Mouse (Mus musculus) Patski (cell line): Measurements from ENCODE around the gene Clec9a. TPM values are rescaled to one million over a fixed set of nuclear protein-coding genes. Genes with fewer than 3 reads are reported as not detected.

ENCODE experiments used
- ATAC-seq: fragments of 100-300 bp; one replicate; pipeline ENCODE4 v1.8.0; 2021
- CTCF ChIA-PET: fragments of 350-600 bp; sonication (Branson Sonifier 250); formaldehyde crosslinking; loops from one replicate; lab custom pipeline; 2022; ENCODE audit warnings: inconsistent platforms; lab: Charles Lee
- POLR2A ChIA-PET: fragments of 350-600 bp; sonication (Branson Sonifier 250); formaldehyde crosslinking; loops from one replicate; lab custom pipeline; 2022; ENCODE audit warnings: antibody characterized with exemption, inconsistent platforms; lab: Charles Lee
- DNase-seq: peaks from one replicate; pipeline ENCODE4 v3.0.0-alpha.2; 2011; ENCODE audit warnings: low read depth, low spot score
- H3K27me3 ChIP-seq: fragments of 371-371 bp; one replicate; pipeline ENCODE4 v1.5.1; 2021
- CTCF ChIP-seq: fragments of 100-300 bp; IDR thresholded peaks from one replicate; pipeline ENCODE4 v1.5.1; 2021
- in situ Hi-C: fragments of 300-500 bp; cut with MboI; formaldehyde crosslinking; loops from 3 replicates; pipeline ENCODE4 v1.11.1; 2018; ENCODE audit warnings: low pct_unique_long_range_greater_than_20kb, mixed read lengths
- polyA plus RNA-seq: library from polyadenylated mRNA; unstranded; gene quantifications from one replicate; pipeline ENCODE4 v1.2.3, GENCODE M21; 2021

Clec9a gene
- polyA plus RNA-seq, 1 experiment from 2014 or later, result not detected

DNA sequence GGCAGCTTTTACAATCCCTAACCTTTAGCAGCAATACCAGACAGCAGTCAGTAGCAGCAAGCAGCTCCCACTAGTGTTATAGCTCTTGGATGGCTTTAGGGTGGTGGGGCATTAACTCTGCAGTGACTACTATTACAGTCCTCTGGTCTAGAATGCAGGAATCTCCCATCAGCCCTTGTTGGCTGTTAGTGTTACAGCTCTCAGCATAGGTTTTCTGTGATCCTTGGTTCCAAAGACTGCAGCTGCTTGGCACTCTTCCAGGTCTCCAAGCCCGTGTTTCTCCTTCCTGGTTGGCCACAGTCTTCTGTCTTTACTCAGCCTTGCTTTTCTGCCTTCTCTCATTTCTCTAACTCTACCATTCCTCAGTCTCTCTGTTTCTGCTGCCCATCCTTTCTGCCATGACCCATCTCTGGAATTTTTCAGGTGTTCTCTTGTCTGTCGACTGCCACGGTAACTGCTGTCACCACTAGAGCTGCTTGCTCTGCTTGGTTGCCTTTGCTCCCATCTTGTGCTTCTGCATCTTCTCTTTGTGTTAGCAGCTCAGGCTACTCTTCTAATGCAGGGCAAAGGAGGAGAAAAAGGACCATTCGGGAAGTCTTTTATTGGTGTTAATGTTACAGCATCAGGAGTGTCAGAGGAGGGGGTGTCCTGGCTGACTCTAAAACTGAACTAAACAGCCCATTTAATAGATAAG is 14.5 kb downstream of the Clec9a start:
- no peak for DNase-seq
- in situ Hi-C loops, result no loop called here
- ATAC-seq, result no peak
- peaks cover 35% of the 10 kb centered on the region for H3K27me3 ChIP-seq
- POLR2A ChIA-PET, result no interaction called here
- no peak for TF ChIP-seq CTCF
- CTCF ChIA-PET, result interaction anchor here (1.0 to 2.0 kb wide), 4 partner anchors 23 to 57 kb away, joined by 3 to 5 read pairs (median 4); partner anchors contain the start of gene Clec1b

DNA sequence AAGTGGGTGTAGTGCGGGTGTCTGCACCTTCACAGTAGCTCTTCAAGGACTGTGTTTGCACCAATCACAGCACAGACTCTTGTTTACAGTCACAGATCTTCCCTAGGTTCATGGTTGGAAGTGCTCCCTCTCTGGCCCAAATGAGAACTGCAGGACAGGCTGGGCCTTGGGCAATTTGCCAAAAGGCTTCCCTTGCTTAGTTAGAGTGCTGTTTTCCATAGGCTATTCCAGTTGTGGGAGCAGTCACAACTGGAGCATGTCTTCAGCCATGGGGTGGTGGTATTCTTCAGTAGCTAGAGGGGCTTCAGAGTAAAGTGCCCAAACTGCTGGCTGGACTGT is 15.0 kb downstream of the Clec9a start:
- in situ Hi-C loops, result no loop called here
- DNase-seq, result no peak
- peaks cover 36% of the 10 kb centered on the region for H3K27me3 ChIP-seq
- ATAC-seq, result no peak
- CTCF ChIA-PET, result interaction anchor here (1.0 to 2.0 kb wide), 3 partner anchors 23 to 31 kb away, joined by 3 to 5 read pairs (median 5); partner anchors contain the start of gene Clec1b
- TF ChIP-seq CTCF, result peak; percentile 74
- POLR2A ChIA-PET, result no interaction called here

- DNase-seq, result no peak
- CTCF ChIA-PET, result interaction anchor here (1.0 kb wide), 1 partner anchor 11 kb away, joined by 4 read pairs; no protein-coding TSS in a partner anchor
- in situ Hi-C loops, result no loop called here
- no peak for TF ChIP-seq CTCF
- ATAC-seq, result no peak
- POLR2A ChIA-PET, result no interaction called here
- peaks cover 36% of the 10 kb centered on the region for H3K27me3 ChIP-seq
Observed at GRCm38 (mm10) chr6:129425217-129425616, 16.6 kb downstream of the Clec9a start.

DNA sequence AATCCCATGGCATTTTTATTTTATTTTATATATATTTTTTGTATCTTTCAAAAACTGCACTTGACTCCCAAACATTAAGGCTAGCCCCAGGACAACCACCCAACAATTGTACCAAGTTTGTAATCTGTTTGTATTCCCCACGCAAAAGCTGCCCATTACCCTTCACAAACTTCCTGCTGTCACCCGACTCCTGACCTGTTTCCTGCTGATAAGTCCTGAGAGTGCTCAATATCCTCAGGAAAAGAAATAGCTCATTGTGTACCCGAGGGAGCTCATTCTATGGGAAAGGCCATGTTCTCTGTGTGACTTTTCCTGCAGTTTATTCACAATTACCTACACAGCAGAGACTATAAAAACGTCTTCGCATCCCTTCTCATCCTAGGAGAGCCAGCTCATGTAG is 17.1 kb downstream of the Clec9a start:
- TF ChIP-seq CTCF, result no peak
- peaks cover 36% of the 10 kb centered on the region for H3K27me3 ChIP-seq
- CTCF ChIA-PET, result no interaction called here
- in situ Hi-C loops, result no loop called here
- no peak for ATAC-seq
- DNase-seq, result no peak
- POLR2A ChIA-PET, result no interaction called here

DNA sequence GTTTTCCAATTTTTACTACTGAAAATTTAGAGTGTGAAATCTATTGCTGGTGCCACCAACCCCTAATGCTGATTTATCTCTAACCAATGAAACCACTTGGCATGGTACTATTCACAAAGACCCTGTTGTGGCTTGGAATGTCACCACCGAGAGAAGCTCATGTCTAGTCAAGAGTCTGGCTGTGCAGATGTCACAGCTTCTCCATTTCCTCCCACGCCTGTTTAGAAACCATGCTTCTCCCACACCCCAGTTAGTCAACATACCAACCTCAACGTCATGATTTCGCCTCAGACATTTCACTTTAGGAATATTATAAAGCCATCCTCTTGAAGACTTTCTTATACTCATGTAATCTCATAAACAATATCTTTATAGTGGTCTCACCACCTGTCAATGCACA is 18.6 kb downstream of the Clec9a start:
- H3K27me3 ChIP-seq, result peaks cover 39% of the 10 kb centered on the region
- CTCF ChIA-PET, result no interaction called here
- no peak for ATAC-seq
- TF ChIP-seq CTCF, result no peak
- POLR2A ChIA-PET, result no interaction called here
- in situ Hi-C loops, result no loop called here
- no peak for DNase-seq

DNA sequence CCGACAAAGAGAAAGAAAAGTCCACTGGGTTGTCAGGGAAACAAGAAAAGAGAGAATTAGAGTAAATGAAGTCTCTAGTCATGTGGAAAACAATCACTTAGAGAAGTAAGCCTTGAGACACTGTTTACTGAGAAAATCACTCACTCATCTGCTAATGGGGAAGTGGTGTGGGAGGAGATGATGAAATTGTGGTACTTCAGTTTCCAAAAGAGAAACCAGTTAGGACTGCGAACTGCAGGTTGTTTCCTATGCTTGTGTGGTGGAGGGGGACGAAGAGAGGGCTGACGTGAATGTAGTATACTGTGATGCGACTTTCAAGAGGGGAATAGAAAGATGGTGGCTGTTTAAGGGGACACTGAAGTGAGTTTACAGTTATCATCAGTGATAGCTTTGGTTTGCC is 25.6 kb downstream of the Clec9a start:
- CTCF ChIA-PET, result no interaction called here
- ATAC-seq (no peak), DNase-seq (no peak)
- no peak for TF ChIP-seq CTCF
- H3K27me3 ChIP-seq, result peaks cover 48% of the 10 kb centered on the region
- POLR2A ChIA-PET, result no interaction called here
- in situ Hi-C loops, result no loop called here

- ATAC-seq (no peak), DNase-seq (no peak)
- in situ Hi-C loops, result no loop called here
- ChIA-PET CTCF (interaction anchor here (1.5 kb wide), 1 partner anchor 11 kb away, joined by 4 read pairs; no protein-coding TSS in a partner anchor), POLR2A (no interaction called here)
- TF ChIP-seq CTCF, result no peak
- peaks cover 41% of the 10 kb centered on the region for H3K27me3 ChIP-seq
Observed at GRCm38 (mm10) chr6:129436025-129436424, 27.4 kb downstream of the Clec9a start.

GRCm38 (mm10) chr6:129438033-129438432 is 29.4 kb downstream of the Clec9a start:
- H3K27me3 ChIP-seq, result peaks cover 40% of the 10 kb centered on the region
- POLR2A ChIA-PET, result no interaction called here
- TF ChIP-seq CTCF, result no peak
- CTCF ChIA-PET, result no interaction called here
- DNase-seq (no peak), ATAC-seq (no peak)
- in situ Hi-C loops, result no loop called here

DNA sequence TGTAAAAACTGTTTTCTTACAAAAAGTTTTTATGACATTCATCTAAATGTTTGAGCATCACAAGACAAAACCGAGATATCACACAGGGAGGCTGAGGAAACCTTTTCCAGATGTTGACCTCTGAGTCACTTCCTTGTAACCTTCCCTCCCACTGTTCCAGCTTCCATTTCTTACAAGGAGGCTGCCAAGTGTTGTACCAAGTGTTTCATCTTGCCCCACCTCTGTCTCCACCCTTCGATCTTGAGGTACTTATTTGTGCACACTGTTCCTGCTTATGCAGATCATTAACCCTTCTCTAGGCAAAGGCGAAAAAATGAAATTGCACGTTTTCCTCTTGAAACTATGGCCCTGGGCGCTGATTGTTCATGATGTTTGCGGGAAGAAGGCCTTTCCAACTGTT is 41.1 kb downstream of the Clec9a start:
- POLR2A ChIA-PET, result no interaction called here
- in situ Hi-C loops, result no loop called here
- DNase-seq, result no peak
- CTCF ChIA-PET, result no interaction called here
- TF ChIP-seq CTCF, result no peak
- ATAC-seq, result no peak
- H3K27me3 ChIP-seq, result peaks cover 7% of the 10 kb centered on the region

- peaks cover 7% of the 10 kb centered on the region for H3K27me3 ChIP-seq
- POLR2A ChIA-PET, result no interaction called here
- no peak for TF ChIP-seq CTCF
- DNase-seq, result no peak
- in situ Hi-C loops, result no loop called here
- CTCF ChIA-PET, result interaction anchor here (1.3 kb wide), 1 partner anchor 10 kb away, joined by 3 read pairs; no protein-coding TSS in a partner anchor
- ATAC-seq, result no peak
Observed at GRCm38 (mm10) chr6:129451411-129452039, 42.9 kb downstream of the Clec9a start, which contains the start of gene Clec1a. Clec1a (minus strand) TSS chr6:129452000.

DNA sequence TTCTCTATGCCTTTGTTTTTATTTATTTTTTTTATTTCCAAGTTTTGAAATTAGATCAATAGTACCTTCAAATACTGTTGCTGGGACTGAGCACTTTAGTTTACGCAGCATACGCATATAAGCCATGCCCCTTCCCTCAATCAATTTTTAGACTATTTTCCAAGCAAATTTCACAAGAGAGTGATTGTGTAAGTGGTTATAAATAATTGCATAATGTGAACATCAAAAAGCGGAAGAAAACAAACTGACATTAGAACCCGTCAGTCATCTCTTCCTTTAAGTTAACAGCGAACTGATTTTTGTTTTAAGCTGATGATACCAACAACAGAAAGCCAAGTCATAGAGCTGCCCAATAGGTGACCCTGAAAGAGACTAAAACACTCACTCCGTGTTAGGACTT is 62.7 kb downstream of the Clec9a start:
- in situ Hi-C loops, result no loop called here
- ChIA-PET POLR2A (no interaction called here), CTCF (interaction anchor here (1.0 kb wide), 1 partner anchor 40 kb away, joined by 3 read pairs; no protein-coding TSS in a partner anchor)
- DNase-seq (no peak), ATAC-seq (no peak)
- no peak for TF ChIP-seq CTCF
- peaks cover 19% of the 10 kb centered on the region for H3K27me3 ChIP-seq
